Mouse (Mus musculus) layer of hippocampus, adult 2 months (tissue): Measurements from ENCODE around the gene Klf5. TPM values are rescaled to one million over a fixed set of nuclear protein-coding genes. Genes with fewer than 3 reads are reported as not detected.

Source experiments
- DNase-seq, 2 experiments: peaks; one replicate each; pipeline ENCODE4 v3.0.0; 2022; ENCODE audit warnings: low spot score in 2 of 2
- H3K27ac ChIP-seq: fragments of 200-600 bp; 2 replicates; pipeline ENCODE4 v1.8.1; 2022
- H3K4me3 ChIP-seq: fragments of 200-600 bp; 2 replicates; pipeline ENCODE4 v1.8.1; 2022; ENCODE audit warnings: mild to moderate bottlenecking
- CTCF ChIP-seq: fragments of 200-600 bp; conservative IDR thresholded peaks from 2 replicates; pipeline ENCODE4 v1.8.1; 2022; ENCODE audit warnings: antibody characterized with exemption, mild to moderate bottlenecking, moderate library complexity
- total RNA-seq, 2 experiments: library from RNA; stranded (reverse); gene quantifications; 2 replicates each; pipeline ENCODE4 v1.2.3; 2021

Klf5 gene
- total RNA-seq, 2 experiments from 2014 or later = 6.7 to 7.4 TPM

- TF ChIP-seq CTCF = no peak
- Histone ChIP-seq H3K4me3 (no peak overlapping the region), H3K27ac (no peak overlapping the region)
- no peak for DNase-seq
Observed at GRCm38 (mm10) chr14:99362956-99363355, 64.5 kb downstream of the Klf5 start.

DNA sequence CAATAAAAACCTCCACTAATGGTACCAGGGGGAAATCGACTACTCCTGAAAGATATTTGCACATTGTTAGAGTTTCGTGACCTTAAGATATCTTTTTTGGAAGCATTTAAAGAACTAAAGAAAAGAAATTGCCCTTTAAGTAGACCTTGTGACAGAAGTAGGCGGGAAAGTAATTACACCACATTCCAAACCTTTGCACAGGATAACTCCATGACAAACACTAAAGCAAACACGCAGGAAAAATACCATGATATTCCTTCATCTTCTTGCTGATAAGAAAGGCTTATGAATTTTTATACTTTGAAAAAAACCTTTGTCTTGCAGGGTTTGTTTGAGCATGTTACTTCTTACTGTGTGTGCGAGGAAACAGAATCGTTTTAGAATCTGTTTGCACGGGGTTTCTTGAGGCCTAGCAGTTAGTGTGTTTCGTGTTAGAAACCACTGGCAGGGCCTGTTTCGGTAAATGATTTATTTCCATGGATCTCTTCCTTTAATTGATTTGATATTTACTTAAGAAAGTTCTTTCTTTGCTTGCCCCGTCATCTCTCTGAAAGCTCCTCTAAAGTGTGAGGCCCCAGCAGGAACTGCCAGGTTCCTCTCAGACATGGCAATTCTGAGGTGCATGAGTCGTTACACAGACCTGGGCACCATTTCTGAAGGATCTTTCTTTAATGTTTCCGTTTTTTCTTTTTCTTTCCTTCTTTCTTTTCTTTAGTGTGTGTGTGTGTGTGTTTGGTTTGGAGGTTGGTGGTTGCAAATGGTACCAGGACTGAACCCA is 65.7 kb downstream of the Klf5 start:
- DNase-seq = no peak
- Histone ChIP-seq H3K4me3 (no peak overlapping the region), H3K27ac (no peak overlapping the region)
- TF ChIP-seq CTCF = no peak

Other genes starting within 250 kb of the Klf5 start
- gene Pibf1, start 199.3 kb upstream of the Klf5 start, total RNA-seq = 10 to 100 TPM; 14.1 to 15.5 TPM
- gene Dis3, start 198.9 kb upstream of the Klf5 start, total RNA-seq = 10 to 100 TPM; 16.4 to 21.5 TPM